Mouse (Mus musculus): ENCODE measurements around the gene Gm49393.

Gene Gm49393

GRCm38 (mm10) chr13:60809690-60810089 lies 125.7 kb downstream of the Gm49393 start:
- no peak for DNase-seq (ENCODE audit: low read depth, low spot score)

All from telencephalon, adult 2 months (tissue).